Mouse (Mus musculus) v-Abl transformed pro-B cells (cell line): ENCODE data around the gene Prr36.

Source experiments
- in situ Hi-C, 2 experiments: fragments of 400-800 bp; cut with MboI; formaldehyde crosslinking; loops; one replicate each; pipeline ENCODE4 v1.15.1; 2025; ENCODE audit not compliant: unreplicated experiment in 2 of 2

Gene Prr36

GRCm38 (mm10) chr8:4165176-4165851 lies 51.9 kb downstream of the Prr36 start:
- in situ Hi-C loops: loop anchor here (5.0 to 25.0 kb wide), 2 partner anchors 512 to 622 kb away; partner anchors contain the start of gene Shcbp1 (in 2 of the 2)

- in situ Hi-C loops: loop anchor here (25.0 kb wide), 1 partner anchor 625 kb away; the partner anchor contains the start of gene Shcbp1 (in 2 of the 2)
Observed at GRCm38 (mm10) chr8:4162786-4163185, 54.5 kb downstream of the Prr36 start.
